Mouse (Mus musculus): ENCODE data around the gene Slc25a27.

- TF ChIP-seq CTCF (conservative IDR thresholded peaks at IDR 0.05; ENCODE audit: insufficient read depth, insufficient read length, low read depth, low read length) (no peak), POLR2A (IDR thresholded peaks at IDR 0.05; ENCODE audit: low read depth, low read length) (no peak)
Measured at GRCm38 (mm10) chr17:43598706-43599105, 68.3 kb downstream of the Slc25a27 start.
